Mouse (Mus musculus): ENCODE results near the gene Larp7.

Larp7 gene

GRCm38 (mm10) chr3:127552973-127553719 lies at the start of gene Larp7, which contains the start of gene Zgrf1:
Gene Larp7 (minus strand): TSS chr3:127553349.
Gene Zgrf1 (plus strand): TSS chr3:127553489.
- peak; percentile 99 to 100 for DNase-seq (ENCODE audit: low spot score in 2 of 2)

DNA sequence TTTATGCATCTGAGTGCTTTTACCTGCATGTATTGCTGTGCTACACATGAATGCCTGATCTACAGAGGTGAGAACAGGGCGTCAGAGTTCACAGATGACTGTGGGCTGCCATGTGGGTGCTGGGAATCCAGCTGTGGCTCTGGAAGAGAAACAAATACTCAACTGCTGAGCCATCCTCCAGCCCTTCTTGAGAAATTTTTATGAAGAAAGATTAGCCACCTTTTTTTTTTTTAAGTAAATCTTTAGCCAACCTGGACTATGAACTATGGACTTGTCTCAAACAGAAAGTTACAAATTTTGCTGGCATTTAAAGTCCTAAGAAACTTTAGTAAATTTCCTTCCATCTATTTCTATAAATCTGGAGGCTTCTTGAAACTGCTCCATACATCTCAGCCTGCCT lies 44.0 kb upstream of the Larp7 start:
- no peak for DNase-seq (ENCODE audit: low spot score in 2 of 2)

- peak; percentile 19 to 60 for DNase-seq (ENCODE audit: low spot score in 2 of 2)
Observed at GRCm38 (mm10) chr3:127572557-127572956, 19.4 kb upstream of the Larp7 start.

DNA sequence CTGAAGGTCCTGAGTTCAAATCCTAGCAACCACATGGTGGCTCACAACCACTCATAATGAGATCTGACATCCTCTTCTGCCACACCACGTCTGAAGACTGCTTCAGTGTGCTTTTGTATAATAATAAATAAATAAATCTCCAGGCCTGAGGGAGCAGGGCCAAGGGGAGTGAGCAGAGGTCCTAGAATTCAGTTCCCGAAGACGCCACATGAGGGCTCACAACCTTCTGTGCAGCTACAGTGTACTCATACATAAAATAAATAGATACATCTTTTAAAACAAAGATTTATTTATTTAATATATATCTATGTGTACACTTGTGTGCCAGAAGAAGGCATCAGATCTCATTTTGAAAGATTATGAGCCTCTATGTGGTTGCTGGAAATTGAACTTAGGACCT lies 12.0 kb upstream of the Larp7 start:
- DNase-seq (ENCODE audit: low spot score in 2 of 2), result no peak

- DNase-seq (ENCODE audit: low spot score in 2 of 2), result no peak
Observed at GRCm38 (mm10) chr3:127562974-127563373, 9.8 kb upstream of the Larp7 start.

DNA sequence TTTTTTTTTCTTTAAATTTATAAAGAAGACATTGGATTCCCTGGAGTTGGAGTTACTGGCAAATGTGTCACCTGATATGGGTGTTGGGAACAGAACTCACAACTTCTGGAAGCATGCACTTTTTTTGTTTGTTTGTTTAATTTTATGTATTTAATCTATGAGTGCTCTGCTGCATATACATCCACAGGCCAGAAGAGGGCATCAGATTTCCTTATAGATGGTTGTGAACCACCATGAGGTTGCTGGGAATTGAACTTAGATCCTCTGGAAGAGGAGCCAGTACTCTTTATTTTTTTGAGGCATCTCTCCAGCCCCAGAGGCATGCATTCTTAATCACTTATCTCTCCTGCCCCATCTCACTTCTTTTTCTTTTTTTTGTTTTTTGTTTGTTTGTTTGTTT lies 5.1 kb upstream of the Larp7 start:
- no peak for DNase-seq (ENCODE audit: low spot score in 2 of 2)

- DNase-seq (ENCODE audit: low spot score in 2 of 2), result no peak
Observed at GRCm38 (mm10) chr3:127554723-127555122, 1.6 kb upstream of the Larp7 start.

GRCm38 (mm10) chr3:127553720-127554043 lies 533 bp upstream of the Larp7 start:
- DNase-seq (ENCODE audit: low spot score in 2 of 2), result no peak

DNA sequence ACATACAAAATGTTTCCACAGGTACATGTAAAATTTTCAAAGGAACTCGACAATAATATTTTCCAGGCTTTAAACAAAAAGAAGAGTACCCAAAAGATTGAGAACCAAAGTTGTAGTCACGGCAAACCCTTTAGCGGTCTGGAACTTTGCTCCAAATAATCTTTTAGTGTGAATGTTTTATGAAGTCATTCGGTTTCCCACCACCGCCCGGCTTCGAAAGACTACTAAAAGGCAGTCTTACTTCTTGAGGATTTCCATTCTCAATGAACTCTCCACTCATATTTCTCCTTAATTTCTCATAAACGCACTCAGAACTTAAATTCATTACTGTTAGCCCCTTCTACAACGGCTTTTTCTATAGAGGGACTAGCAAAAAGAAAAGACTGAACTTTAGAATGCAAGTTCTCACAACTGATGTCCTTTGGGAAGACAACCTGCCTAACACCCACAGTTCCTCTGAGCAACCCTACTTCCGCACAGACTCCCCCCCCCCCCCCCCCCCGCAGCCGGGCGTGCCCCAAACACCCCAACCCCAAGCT lies 646 bp downstream of the Larp7 start:
- no peak for DNase-seq (ENCODE audit: low spot score in 2 of 2)

DNA sequence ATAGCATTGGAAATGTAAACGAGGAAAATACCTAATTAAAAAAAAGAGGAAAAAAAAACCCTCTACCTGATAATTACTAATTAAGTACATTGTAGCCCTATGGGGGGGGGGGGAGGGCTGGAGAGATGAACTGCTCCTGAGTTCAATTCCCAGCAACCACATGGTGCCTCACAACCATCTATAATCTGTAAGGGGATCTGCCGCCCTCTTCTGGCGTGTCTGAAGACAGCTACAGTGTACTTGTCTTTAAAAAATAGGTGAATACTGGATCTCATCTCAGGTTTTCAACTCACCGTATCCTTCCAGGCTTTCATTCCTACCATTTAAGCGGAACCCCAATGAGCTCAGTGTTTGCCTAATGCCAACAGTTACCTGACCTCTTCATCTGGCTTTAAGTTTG lies 5.3 kb downstream of the Larp7 start:
- DNase-seq (ENCODE audit: low spot score in 2 of 2), result no peak

DNA sequence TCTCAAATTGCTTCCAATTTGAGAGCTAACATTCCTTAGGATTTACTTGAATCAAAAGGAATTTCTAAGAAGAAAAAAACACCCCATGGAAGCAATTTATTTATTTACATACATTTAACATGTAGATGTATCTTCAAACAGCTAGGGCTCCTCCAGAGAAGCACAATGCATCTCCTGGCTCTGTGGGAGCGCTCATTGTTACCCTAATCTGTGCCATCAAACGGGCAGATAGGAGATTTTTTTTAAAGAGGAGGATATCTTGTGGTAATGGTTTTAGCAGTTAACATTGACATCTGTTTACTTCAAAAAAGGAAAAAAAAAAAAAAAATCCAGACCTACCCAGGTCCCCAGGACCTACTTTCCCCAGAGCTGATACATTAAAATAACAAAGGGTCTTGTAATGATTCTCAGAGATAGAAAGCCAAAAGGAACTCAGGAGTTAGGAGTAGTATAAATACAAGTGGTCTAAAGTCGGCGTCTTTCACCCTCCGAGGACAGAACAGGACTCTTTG lies 8.5 kb downstream of the Larp7 start:
- DNase-seq (ENCODE audit: low spot score in 2 of 2), result no peak

- no peak for DNase-seq (ENCODE audit: low spot score in 2 of 2)
Observed at GRCm38 (mm10) chr3:127543976-127544375, 9.2 kb downstream of the Larp7 start.

DNA sequence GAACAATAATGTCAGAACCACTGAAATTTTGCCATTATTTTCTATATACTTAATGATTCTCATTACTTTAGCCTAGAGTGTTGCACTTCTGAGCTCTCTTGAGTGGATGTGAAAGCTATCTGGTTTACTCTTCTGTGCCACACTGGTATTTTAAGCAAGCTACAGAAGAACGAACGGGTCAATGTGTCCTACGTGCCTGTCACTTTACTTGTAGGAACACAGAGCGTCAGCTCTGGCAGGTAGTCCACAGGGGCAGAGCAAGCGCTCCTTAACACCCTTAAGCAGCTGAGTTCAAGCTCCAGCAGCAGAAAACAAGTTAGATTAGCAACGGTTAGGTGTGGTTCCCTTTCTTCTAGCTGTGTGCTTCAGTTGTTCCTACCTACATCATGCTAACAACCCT lies 14.0 kb downstream of the Larp7 start:
- no peak for DNase-seq (ENCODE audit: low spot score in 2 of 2)

GRCm38 (mm10) chr3:127530293-127530692 lies 22.9 kb downstream of the Larp7 start:
- DNase-seq (ENCODE audit: low spot score in 2 of 2), result no peak

- no peak for DNase-seq (ENCODE audit: low spot score in 2 of 2)
Observed at GRCm38 (mm10) chr3:127529824-127530223, 23.3 kb downstream of the Larp7 start.

- DNase-seq (ENCODE audit: low spot score in 2 of 2), result no peak
Observed at GRCm38 (mm10) chr3:127529210-127529609, 23.9 kb downstream of the Larp7 start.

GRCm38 (mm10) chr3:127527465-127528034 lies 25.6 kb downstream of the Larp7 start:
- peak in 1 of 2 experiments; percentile 36 for DNase-seq (ENCODE audit: low spot score in 2 of 2)

- DNase-seq (ENCODE audit: low spot score in 2 of 2), result no peak
Observed at GRCm38 (mm10) chr3:127525188-127525819, 27.8 kb downstream of the Larp7 start.

GRCm38 (mm10) chr3:127521156-127521555 lies 32.0 kb downstream of the Larp7 start:
- no peak for DNase-seq (ENCODE audit: low spot score in 2 of 2)

GRCm38 (mm10) chr3:127520300-127520699 lies 32.8 kb downstream of the Larp7 start:
- DNase-seq (ENCODE audit: low spot score in 2 of 2), result no peak

GRCm38 (mm10) chr3:127515251-127515650 lies 37.9 kb downstream of the Larp7 start:
- DNase-seq (ENCODE audit: low spot score in 2 of 2), result no peak

- DNase-seq (ENCODE audit: low spot score in 2 of 2), result no peak
Observed at GRCm38 (mm10) chr3:127513699-127514098, 39.5 kb downstream of the Larp7 start.

Measured in frontal cortex, postnatal 36 days (tissue).